ENCODE assay signal across 7 mouse cellular contexts in the genomic region with DNA sequence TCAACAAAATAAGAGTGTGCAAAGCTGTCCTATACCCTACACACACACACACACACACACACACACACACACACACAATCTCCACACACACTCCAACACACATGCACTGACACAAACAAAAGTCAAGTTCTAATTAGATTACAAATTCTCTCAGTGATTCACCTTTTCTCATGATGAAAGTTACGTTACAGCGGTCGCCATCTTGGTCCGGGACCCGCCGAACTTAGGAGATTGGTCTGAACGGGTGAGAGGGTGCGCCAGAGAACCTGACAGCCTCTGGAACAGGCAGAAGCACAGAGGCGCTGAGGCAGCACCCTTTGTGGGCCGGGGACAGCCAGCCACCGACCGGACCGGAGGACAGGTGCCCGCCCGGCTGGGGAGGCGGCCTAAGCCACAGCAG.
A peak's percentile ranks its signal among the peaks of the same experiment; 100 is the strongest.
DNase-seq lines count a peak whose midpoint lies in the region; TF ChIP-seq lines count a peak whose summit lies in the region.
"Not testable (repeated sequence)": the region's sequence is repeated elsewhere in the genome, so short reads cannot be mapped to it uniquely, and the experiment has no call there.

No protein-coding gene starts in this region.

- not testable (repeated sequence) for H3K27me3 ChIP-seq in E14TG2a.4 (ENCODE audit: insufficient read depth, low read length); ES-Bruce4 (ENCODE audit: control insufficient read depth, insufficient read depth, low read length, poor library complexity, severe bottlenecking)

- H3K27ac ChIP-seq in ES-Bruce4 (ENCODE audit: insufficient read depth, low read length), result not testable (repeated sequence)
- H3K27ac ChIP-seq in ES-E14 (ENCODE audit: insufficient read depth, low read depth, low read length, poor library complexity, severe bottlenecking), result 0 out of 2 replicates have a peak overlapping the region, but pooled peaks have one; percentile 50

- not testable (repeated sequence) for TF ChIP-seq EP300 in ES-Bruce4 (IDR thresholded peaks at IDR 0.05; ENCODE audit: insufficient read depth, low read depth, low read length)

- TF ChIP-seq CTCF in E14TG2a.4 (conservative IDR thresholded peaks at IDR 0.05; ENCODE audit: low read length); ES-Bruce4 (IDR thresholded peaks at IDR 0.05; ENCODE audit: low read depth, low read length): not testable (repeated sequence)

- H3K9me3 ChIP-seq in E14TG2a.4 (ENCODE audit: low read length) (peaks cover 16% of the 10 kb centered on the region), ES-Bruce4 (replicated peaks; ENCODE audit: control insufficient read depth, insufficient read depth, low read length, poor library complexity, severe bottlenecking) (peaks cover 11% of the 10 kb centered on the region)
- H3K9me3 ChIP-seq in ES-E14 (ENCODE audit: control insufficient read depth, insufficient read depth, low read depth, low read length), result not testable (repeated sequence)

- not testable (repeated sequence) for H3K4me1 ChIP-seq in E14TG2a.4 (replicated peaks; ENCODE audit: low read depth, low read length); ES-Bruce4 (ENCODE audit: control insufficient read depth, insufficient read depth, low read length); ES-E14 (ENCODE audit: control insufficient read depth in 2 of 2, insufficient read depth in 2 of 2, low read length in 2 of 2, poor library complexity in 1 of 2)

- H3K9ac ChIP-seq in ES-Bruce4 (ENCODE audit: low read depth, poor library complexity, severe bottlenecking), result not testable (repeated sequence)
- peak overlapping the region; percentile 63 for H3K9ac ChIP-seq in ES-E14 (ENCODE audit: insufficient read depth, low read depth, low read length, poor library complexity, severe bottlenecking)

- H3K4me3 ChIP-seq in E14TG2a.4 (replicated peaks; ENCODE audit: low read length) (peak overlapping the region; percentile 57; the same call in 1 of the 2 replicates), ES-Bruce4 (ENCODE audit: low read depth, low read length) (peak overlapping the region; percentile 60), ES-E14 (ENCODE audit: insufficient read depth in 1 of 2, low read depth in 1 of 2, low read length in 2 of 2, poor library complexity in 1 of 2, severe bottlenecking in 1 of 2) (peak overlapping the region; percentile 37 to 59)

- in situ Hi-C loops in ES-E14 (cut with MboI; ENCODE audit: low sequenced_read_pairs in 2 of 2, unreplicated experiment in 2 of 2), result not testable (repeated sequence)

- not testable (repeated sequence) for TF ChIP-seq POLR2A in ES-Bruce4 (IDR thresholded peaks at IDR 0.05; ENCODE audit: insufficient read depth, low read length)

- H3K36me3 ChIP-seq in E14TG2a.4 (ENCODE audit: insufficient read depth, low read length); ES-Bruce4 (ENCODE audit: control insufficient read depth, insufficient read depth, low read length, poor library complexity, severe bottlenecking); ES-E14 (ENCODE audit: control insufficient read depth, insufficient read depth, low read length, poor library complexity, severe bottlenecking): not testable (repeated sequence)

- DNase-seq in ES-CJ7 (ENCODE audit: low read depth, low spot score) (peak; percentile 68), ES-E14 (ENCODE audit: low read depth, low spot score) (peak; percentile 58), R1 (ENCODE audit: low read depth, low spot score) (peak; percentile 75), WW6 (ENCODE audit: low read depth, low spot score) (peak; percentile 40), ZHBTc4 (ENCODE audit: low read depth, low spot score) (peak; percentile 72)
